Mouse (Mus musculus) testis, adult 2 months (tissue): ENCODE results near the gene Ap5z1. TPM values are rescaled to one million over a fixed set of nuclear protein-coding genes. Genes with fewer than 3 reads are reported as not detected.
A peak's percentile ranks its signal among the peaks of the same experiment; 100 is the strongest.

Experiments
- H3K27ac ChIP-seq: fragments of 200-500 bp; 2 replicates; pipeline ENCODE4 v1.5.1; 2012; ENCODE audit warnings: low read depth, low read length; ENCODE audit not compliant: control insufficient read depth, insufficient read depth
- H3K27me3 ChIP-seq: fragments of 200-500 bp; 2 replicates; pipeline ENCODE4 v1.6.1; 2012; ENCODE audit warnings: mild to moderate bottlenecking, low read length, moderate library complexity; ENCODE audit not compliant: control insufficient read depth, insufficient read depth
- H3K36me3 ChIP-seq: fragments of 200-500 bp; 2 replicates; pipeline ENCODE4 v1.6.1; 2012; ENCODE audit warnings: mild to moderate bottlenecking, low read length; ENCODE audit not compliant: control insufficient read depth, insufficient read depth
- H3K4me1 ChIP-seq: fragments of 200-500 bp; 2 replicates; pipeline ENCODE4 v1.6.1; 2012; ENCODE audit warnings: low read length; ENCODE audit not compliant: control insufficient read depth, insufficient read depth
- H3K4me3 ChIP-seq: fragments of 200-500 bp; 2 replicates; pipeline ENCODE4 v1.5.1; 2012; ENCODE audit warnings: low read depth, mild to moderate bottlenecking, low read length, moderate library complexity, mixed read lengths; ENCODE audit not compliant: control insufficient read depth
- CTCF ChIP-seq: fragments of 200-500 bp; IDR thresholded peaks from 2 replicates; pipeline ENCODE4 v1.5.1; 2012; ENCODE audit warnings: low read depth, mild to moderate bottlenecking, inconsistent platforms, low read length, moderate library complexity; ENCODE audit not compliant: control insufficient read depth, insufficient read depth, insufficient replicate concordance
- POLR2A ChIP-seq: fragments of 200-500 bp; IDR thresholded peaks from 2 replicates; pipeline ENCODE4 v1.6.1; 2012; ENCODE audit warnings: low read depth, mild to moderate bottlenecking, inconsistent platforms, low read length, moderate library complexity; ENCODE audit not compliant: control insufficient read depth
- polyA plus RNA-seq: library from polyadenylated mRNA; depleted of rRNA; stranded (reverse); fragments of >200 nt; gene quantifications from 2 replicates; pipeline ENCODE4 v1.2.3, GENCODE M21; 2012

The Ap5z1 gene
- polyA plus RNA-seq, 1 experiment: 11.7 TPM

- peak overlapping the region; percentile 34 for H3K4me3 ChIP-seq
- H3K36me3 ChIP-seq: no peaks in the 10 kb centered on the region
- peaks cover 23% of the 10 kb centered on the region for H3K4me1 ChIP-seq
- H3K27ac ChIP-seq: no peak overlapping the region; the same call in 1 of the 2 replicates
- no peaks in the 10 kb centered on the region for H3K27me3 ChIP-seq
- TF ChIP-seq CTCF (no peak), POLR2A (no peak)
Observed at GRCm38 (mm10) chr5:142440451-142441147, 23.1 kb upstream of the Ap5z1 start.

GRCm38 (mm10) chr5:142441332-142442044 lies 22.3 kb upstream of the Ap5z1 start:
- Histone ChIP-seq H3K27ac (no peak overlapping the region), H3K27me3 (no peaks in the 10 kb centered on the region), H3K36me3 (no peaks in the 10 kb centered on the region), H3K4me3 (no peak overlapping the region), H3K4me1 (peaks cover 23% of the 10 kb centered on the region)
- TF ChIP-seq POLR2A: no peak
- TF ChIP-seq CTCF: no peak

- no peaks in the 10 kb centered on the region for H3K36me3 ChIP-seq
- peaks cover 23% of the 10 kb centered on the region for H3K4me1 ChIP-seq
- no peak overlapping the region for H3K27ac ChIP-seq
- no peak for TF ChIP-seq CTCF
- TF ChIP-seq POLR2A: no peak
- H3K27me3 ChIP-seq: no peaks in the 10 kb centered on the region
- H3K4me3 ChIP-seq: no peak overlapping the region
Observed at GRCm38 (mm10) chr5:142442045-142442440, 21.7 kb upstream of the Ap5z1 start.

GRCm38 (mm10) chr5:142443514-142443913 lies 20.2 kb upstream of the Ap5z1 start:
- H3K27me3 ChIP-seq: no peaks in the 10 kb centered on the region
- peaks cover 20% of the 10 kb centered on the region for H3K4me1 ChIP-seq
- TF ChIP-seq POLR2A: no peak
- TF ChIP-seq CTCF: no peak
- no peaks in the 10 kb centered on the region for H3K36me3 ChIP-seq
- no peak overlapping the region for H3K4me3 ChIP-seq
- H3K27ac ChIP-seq: no peak overlapping the region

GRCm38 (mm10) chr5:142443994-142444393 lies 19.8 kb upstream of the Ap5z1 start:
- no peak for TF ChIP-seq POLR2A
- no peak for TF ChIP-seq CTCF
- no peaks in the 10 kb centered on the region for H3K36me3 ChIP-seq
- peaks cover 20% of the 10 kb centered on the region for H3K4me1 ChIP-seq
- no peak overlapping the region for H3K27ac ChIP-seq
- no peaks in the 10 kb centered on the region for H3K27me3 ChIP-seq
- no peak overlapping the region for H3K4me3 ChIP-seq

GRCm38 (mm10) chr5:142444791-142445531 lies 18.8 kb upstream of the Ap5z1 start:
- no peak for TF ChIP-seq CTCF
- no peak for TF ChIP-seq POLR2A
- H3K4me3 ChIP-seq: no peak overlapping the region
- no peaks in the 10 kb centered on the region for H3K27me3 ChIP-seq
- H3K27ac ChIP-seq: no peak overlapping the region
- no peaks in the 10 kb centered on the region for H3K36me3 ChIP-seq
- peaks cover 17% of the 10 kb centered on the region for H3K4me1 ChIP-seq

- Histone ChIP-seq H3K27ac (no peak overlapping the region), H3K4me3 (no peak overlapping the region), H3K36me3 (no peaks in the 10 kb centered on the region), H3K4me1 (peaks cover 10% of the 10 kb centered on the region), H3K27me3 (no peaks in the 10 kb centered on the region)
- TF ChIP-seq CTCF: no peak
Observed at GRCm38 (mm10) chr5:142445709-142446108, 18.0 kb upstream of the Ap5z1 start.
